Mouse (Mus musculus) hindbrain, embryonic 16.5 days (tissue): ENCODE results near the gene Gm28230. TPM values are rescaled to one million over a fixed set of nuclear protein-coding genes. Genes with fewer than 3 reads are reported as not detected.

Source experiments
- ATAC-seq: fragments of 200-750 bp; cut with Nextera tagmentation; 2 replicates; pipeline ENCODE4 v1.8.0; 2017; ENCODE audit warnings: moderate TSS enrichment, moderate library complexity
- H3K27ac ChIP-seq: fragments of 300-500 bp; sonication (generic); 2 replicates; pipeline ENCODE4 v1.5.1; 2014; ENCODE audit warnings: low read depth, mild to moderate bottlenecking, control low read depth, low read length, moderate library complexity
- H3K27me3 ChIP-seq: fragments of 300-500 bp; sonication (generic); replicated peaks from 2 replicates; pipeline ENCODE4 v1.6.1; 2014; ENCODE audit warnings: low read length; ENCODE audit not compliant: control insufficient read depth, insufficient read depth
- H3K36me3 ChIP-seq: fragments of 300-500 bp; sonication (generic); 2 replicates; pipeline ENCODE4 v1.6.1; 2014; ENCODE audit warnings: mild to moderate bottlenecking, low read length, moderate library complexity, mixed read lengths; ENCODE audit not compliant: control insufficient read depth, insufficient read depth
- H3K4me1 ChIP-seq: fragments of 300-500 bp; sonication (generic); 2 replicates; pipeline ENCODE4 v1.6.1; 2014; ENCODE audit warnings: low read depth, low read length; ENCODE audit not compliant: control insufficient read depth, insufficient read depth
- H3K4me2 ChIP-seq: fragments of 300-500 bp; sonication (generic); 2 replicates; pipeline ENCODE4 v1.6.1; 2014; ENCODE audit warnings: mild to moderate bottlenecking, low read length, control low read depth, moderate library complexity
- H3K4me3 ChIP-seq: fragments of 300-500 bp; sonication (generic); 2 replicates; pipeline ENCODE4 v1.5.1; 2014; ENCODE audit warnings: mild to moderate bottlenecking, low read length, control low read depth, moderate library complexity
- H3K9ac ChIP-seq: fragments of 300-500 bp; sonication (generic); 2 replicates; pipeline ENCODE4 v1.6.1; 2014; ENCODE audit warnings: low read depth, mild to moderate bottlenecking, control low read depth, low read length, moderate library complexity
- H3K9me3 ChIP-seq: fragments of 300-500 bp; sonication (generic); 2 replicates; pipeline ENCODE4 v1.6.1; 2014; ENCODE audit warnings: mild to moderate bottlenecking, low read length, moderate library complexity; ENCODE audit not compliant: control insufficient read depth
- WGBS: fragments of 180-500 bp; shearing (Covaris S2); extraction: QIAGEN DNeasy Blood & Tissue Kit; methylation state at CpG from one replicate; pipeline ENCODE4 v1.1.7; 2014; 5-methylcytosine and 5-hydroxymethylcytosine counted together
- polyA plus RNA-seq: library from polyadenylated mRNA; unstranded; fragments of >200 nt; fragmentation: Nextera tagmentation; extraction: Ambion mirVana; gene quantifications from 2 replicates; pipeline ENCODE4 v1.2.1, GENCODE M21; 2015

Gene Gm28230
- polyA plus RNA-seq, 1 experiment from 2014 or later: 0.45 TPM

DNA sequence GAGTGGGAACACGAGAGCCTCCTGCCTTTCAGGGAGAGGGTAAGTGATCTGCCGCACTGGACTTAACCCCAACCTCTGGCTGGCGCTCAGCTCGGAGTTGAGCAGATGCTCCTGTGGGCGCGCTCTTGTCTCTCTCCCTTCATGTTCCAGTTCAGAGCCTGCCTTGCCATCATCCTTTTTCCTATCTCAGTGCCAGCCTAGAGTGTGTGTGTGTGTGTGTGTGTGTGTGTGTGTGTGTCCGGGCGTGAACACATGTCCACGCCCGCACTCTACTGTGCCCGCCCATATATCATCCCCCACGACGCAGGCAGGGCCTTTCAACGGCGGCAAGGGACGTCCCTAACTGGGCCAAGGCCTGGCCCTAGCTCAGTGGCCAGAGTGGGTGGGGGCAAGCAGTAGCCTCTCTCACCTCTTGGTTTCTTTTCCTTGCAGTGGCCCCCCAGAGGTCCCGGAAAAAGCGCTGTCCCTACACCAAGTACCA is 43.0 kb upstream of the Gm28230 start:
- H3K4me3 ChIP-seq: no peak overlapping the region

GRCm38 (mm10) chr2:74684106-74684505 is 42.4 kb upstream of the Gm28230 start:
- no peak for ATAC-seq
- Histone ChIP-seq H3K9me3 (no peaks in the 10 kb centered on the region; the same call in 1 of the 2 replicates), H3K4me1 (peaks cover 12% of the 10 kb centered on the region; the same call in 1 of the 2 replicates), H3K4me2 (no peak overlapping the region), H3K4me3 (no peak overlapping the region), H3K27me3 (peaks cover 75% of the 10 kb centered on the region), H3K36me3 (no peaks in the 10 kb centered on the region), H3K27ac (no peak overlapping the region), H3K9ac (no peak overlapping the region)
- WGBS: 0% methylated on average over 12 of the region's 12 CpGs

More for the DNA sequence above, 43.0 kb upstream of the Gm28230 start:
- under 1% methylated on average over 18 of the region's 18 CpGs for WGBS
- Histone ChIP-seq H3K27me3 (peaks cover 77% of the 10 kb centered on the region), H3K9me3 (no peaks in the 10 kb centered on the region; the same call in 1 of the 2 replicates), H3K4me1 (peaks cover 12% of the 10 kb centered on the region; the same call in 1 of the 2 replicates), H3K27ac (no peak overlapping the region), H3K9ac (no peak overlapping the region), H3K4me2 (no peak overlapping the region), H3K36me3 (no peaks in the 10 kb centered on the region)
- ATAC-seq: peak; percentile 14; the same call in 1 of the 2 replicates

- WGBS: 13% methylated on average over 4 of the region's 4 CpGs
- Histone ChIP-seq H3K27me3 (peaks cover 76% of the 10 kb centered on the region), H3K27ac (no peak overlapping the region), H3K9me3 (no peaks in the 10 kb centered on the region; the same call in 1 of the 2 replicates), H3K4me2 (no peak overlapping the region), H3K36me3 (no peaks in the 10 kb centered on the region), H3K4me1 (peaks cover 12% of the 10 kb centered on the region; the same call in 1 of the 2 replicates), H3K4me3 (no peak overlapping the region), H3K9ac (no peak overlapping the region)
- no peak for ATAC-seq
Measured at GRCm38 (mm10) chr2:74685059-74685603, 41.4 kb upstream of the Gm28230 start.

GRCm38 (mm10) chr2:74686301-74686987 is 40.1 kb upstream of the Gm28230 start:
- no peak overlapping the region for H3K4me3 ChIP-seq
- no peak overlapping the region for H3K27ac ChIP-seq
- H3K4me1 ChIP-seq: peaks cover 12% of the 10 kb centered on the region; the same call in 1 of the 2 replicates
- peaks cover 2% of the 10 kb centered on the region; the same call in 1 of the 2 replicates for H3K9me3 ChIP-seq
- peaks cover 68% of the 10 kb centered on the region for H3K27me3 ChIP-seq
- WGBS: 5% methylated on average over 17 of the region's 17 CpGs
- no peaks in the 10 kb centered on the region for H3K36me3 ChIP-seq
- no peak for ATAC-seq
- no peak overlapping the region for H3K9ac ChIP-seq
- H3K4me2 ChIP-seq: no peak overlapping the region

- ATAC-seq: no peak
- no peak overlapping the region for H3K4me2 ChIP-seq
- 2% methylated on average over 26 of the region's 27 CpGs for WGBS
- no peaks in the 10 kb centered on the region for H3K36me3 ChIP-seq
- no peak overlapping the region for H3K4me3 ChIP-seq
- peaks cover 3% of the 10 kb centered on the region; the same call in 1 of the 2 replicates for H3K9me3 ChIP-seq
- peaks cover 67% of the 10 kb centered on the region for H3K27me3 ChIP-seq
- H3K4me1 ChIP-seq: peaks cover 8% of the 10 kb centered on the region; the same call in 1 of the 2 replicates
- H3K27ac ChIP-seq: no peak overlapping the region
- H3K9ac ChIP-seq: no peak overlapping the region
Measured at GRCm38 (mm10) chr2:74686988-74687697, 39.4 kb upstream of the Gm28230 start.

- Histone ChIP-seq H3K9ac (no peak overlapping the region), H3K36me3 (no peaks in the 10 kb centered on the region), H3K27me3 (peaks cover 72% of the 10 kb centered on the region), H3K9me3 (peaks cover 3% of the 10 kb centered on the region; the same call in 1 of the 2 replicates), H3K27ac (no peak overlapping the region), H3K4me1 (peaks cover under 1% of the 10 kb centered on the region; the same call in 1 of the 2 replicates), H3K4me3 (no peak overlapping the region), H3K4me2 (no peak overlapping the region)
- no peak for ATAC-seq
- WGBS: 2% methylated on average over 31 of the region's 31 CpGs
Measured at GRCm38 (mm10) chr2:74687698-74688555, 38.6 kb upstream of the Gm28230 start.

- ATAC-seq: no peak
- 3% methylated on average over 12 of the region's 12 CpGs for WGBS
- no peaks in the 10 kb centered on the region for H3K4me1 ChIP-seq
- no peak overlapping the region for H3K27ac ChIP-seq
- no peaks in the 10 kb centered on the region for H3K36me3 ChIP-seq
- H3K27me3 ChIP-seq: peaks cover 74% of the 10 kb centered on the region
- no peak overlapping the region for H3K9ac ChIP-seq
- H3K4me2 ChIP-seq: no peak overlapping the region
- no peak overlapping the region for H3K4me3 ChIP-seq
- peaks cover 3% of the 10 kb centered on the region; the same call in 1 of the 2 replicates for H3K9me3 ChIP-seq
Measured at GRCm38 (mm10) chr2:74688795-74689573, 37.5 kb upstream of the Gm28230 start.
